Mouse (Mus musculus): Measurements from ENCODE around the gene Tex19.2.

Tex19.2 gene

GRCm38 (mm10) chr11:121118577-121118976, at the start of gene Tex19.2:
Tex19.2 (minus strand) TSS chr11:121118677.
- no peak for DNase-seq

- DNase-seq = no peak
These were observed 45.3 kb upstream of the Tex19.2 start for GRCm38 (mm10) chr11:121163751-121164150.

- no peak for DNase-seq
These were observed 42.3 kb upstream of the Tex19.2 start for GRCm38 (mm10) chr11:121160636-121161346.

DNA sequence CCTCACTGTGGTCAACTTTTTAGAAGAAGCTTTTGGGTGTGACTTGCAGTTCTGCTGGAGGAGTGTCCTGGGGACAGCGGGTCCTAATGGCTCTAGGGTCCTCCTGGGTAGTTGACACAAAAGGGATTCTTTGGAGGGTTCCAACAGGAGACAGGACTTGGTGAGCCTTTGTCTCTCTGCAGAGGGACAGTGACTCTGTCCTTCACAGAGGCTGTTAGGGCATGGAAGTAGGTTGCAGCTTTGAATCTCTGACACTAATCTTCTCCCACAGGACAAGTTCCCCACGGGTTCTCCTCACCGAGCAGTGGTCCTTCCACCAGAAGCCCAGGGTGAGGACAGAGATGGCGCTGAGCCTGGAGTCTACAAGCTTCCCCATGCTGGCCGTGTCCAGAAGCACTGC, 41.5 kb upstream of the Tex19.2 start, which contains the start of gene Uts2r:
Gene Uts2r, plus strand, starts transcription at position 301 of the 400 bp plus-strand sequence.
- DNase-seq = no peak

DNA sequence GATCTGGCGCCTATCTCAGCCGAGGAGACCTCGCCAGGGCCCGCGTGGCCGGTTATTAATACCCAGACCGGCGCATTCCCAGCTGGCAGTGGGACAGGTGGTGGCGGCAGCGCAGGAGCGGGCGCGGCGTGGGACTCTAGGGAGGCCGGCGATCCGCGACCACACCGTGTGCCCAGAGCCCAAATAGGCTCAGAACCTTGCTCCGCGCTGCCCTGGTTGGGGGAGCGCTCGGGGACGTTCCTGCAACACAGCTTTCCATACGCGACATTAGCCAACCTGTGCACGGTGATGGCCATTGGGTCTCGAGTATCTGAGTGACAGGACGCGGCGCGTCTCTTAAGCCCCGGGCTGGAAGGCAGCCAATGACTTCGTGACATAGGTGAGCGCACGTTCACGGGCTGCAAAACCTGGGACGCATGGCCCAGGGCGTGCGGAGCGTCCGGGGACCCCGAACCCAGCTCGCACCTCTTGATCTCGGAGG, 38.0 kb upstream of the Tex19.2 start:
- DNase-seq = peak; percentile 25

DNA sequence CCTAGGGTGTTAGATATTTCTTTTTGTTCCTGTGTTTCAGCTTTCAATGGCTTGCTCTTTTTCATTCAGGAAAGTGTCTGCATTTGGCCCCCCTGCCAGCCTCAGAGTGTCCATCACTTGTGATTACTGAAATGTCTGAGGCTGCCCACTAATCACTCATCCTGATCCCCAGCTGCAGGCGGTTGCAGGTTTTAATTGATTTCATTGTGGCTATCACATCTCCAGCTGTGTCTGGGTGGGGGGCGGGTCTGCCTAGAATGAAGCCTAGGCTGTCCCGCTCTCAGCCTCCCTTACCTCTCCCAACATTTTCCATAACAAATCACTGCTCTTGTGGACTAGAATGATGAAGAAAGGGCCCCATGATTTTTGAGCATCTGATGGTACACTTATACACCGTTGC, 35.7 kb upstream of the Tex19.2 start:
- DNase-seq = no peak

DNA sequence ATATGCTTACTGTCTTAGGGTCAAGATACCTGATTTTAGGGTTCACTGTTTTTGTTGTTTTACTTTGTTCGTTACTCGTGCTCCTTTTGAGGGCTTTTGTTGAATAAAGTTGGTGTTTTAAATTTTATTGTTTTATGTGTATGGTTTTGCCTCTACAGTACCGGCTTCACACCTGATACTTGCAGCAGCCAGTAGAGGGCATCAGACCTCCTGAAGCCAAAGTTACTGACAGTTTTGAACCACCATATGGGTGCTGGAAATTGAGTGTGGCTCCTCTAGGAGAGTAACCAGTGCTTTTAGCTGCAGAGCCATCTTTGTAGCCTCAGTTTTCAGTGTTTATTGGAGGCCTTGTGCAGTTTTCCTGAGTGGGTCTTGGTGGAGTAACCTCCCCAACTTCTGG, 29.7 kb upstream of the Tex19.2 start:
- no peak for DNase-seq

GRCm38 (mm10) chr11:121145865-121146264, 27.4 kb upstream of the Tex19.2 start, which contains the start of gene Tex19.1:
Tex19.1 (plus strand) TSS chr11:121146143.
- no peak for DNase-seq

DNA sequence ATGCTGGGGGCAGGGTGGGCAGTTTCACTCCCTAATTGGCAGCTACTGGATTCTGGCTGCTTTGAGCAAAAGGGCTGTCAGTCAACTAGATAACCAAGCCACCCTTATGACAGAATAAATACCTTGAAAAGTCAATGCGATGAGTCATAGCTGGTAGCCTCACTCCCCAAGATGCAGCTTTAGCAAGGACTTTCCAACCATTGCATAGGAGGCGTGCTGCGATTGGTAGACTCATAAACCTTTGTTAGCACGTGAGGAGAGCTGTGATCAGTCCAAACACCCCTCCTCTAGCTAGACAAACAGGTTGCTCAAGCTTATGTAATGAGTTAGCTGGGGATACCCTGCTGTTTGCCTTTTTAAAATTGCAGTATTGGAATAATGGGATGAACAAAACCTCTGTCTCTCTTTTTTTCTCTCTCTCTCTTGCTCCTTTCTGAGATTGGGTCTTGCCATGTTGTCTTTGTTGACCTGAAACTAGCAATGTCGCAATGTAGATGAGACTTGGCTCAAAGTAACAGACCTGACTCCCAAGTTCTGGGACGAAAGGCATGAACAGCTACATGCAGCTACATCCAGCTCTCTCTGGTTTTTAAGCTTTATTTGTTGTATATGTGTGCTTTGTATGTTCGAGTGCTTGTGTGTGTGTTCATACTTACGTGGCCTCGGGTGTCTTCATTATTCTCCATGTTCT, 25.0 kb upstream of the Tex19.2 start:
- no peak for DNase-seq

DNA sequence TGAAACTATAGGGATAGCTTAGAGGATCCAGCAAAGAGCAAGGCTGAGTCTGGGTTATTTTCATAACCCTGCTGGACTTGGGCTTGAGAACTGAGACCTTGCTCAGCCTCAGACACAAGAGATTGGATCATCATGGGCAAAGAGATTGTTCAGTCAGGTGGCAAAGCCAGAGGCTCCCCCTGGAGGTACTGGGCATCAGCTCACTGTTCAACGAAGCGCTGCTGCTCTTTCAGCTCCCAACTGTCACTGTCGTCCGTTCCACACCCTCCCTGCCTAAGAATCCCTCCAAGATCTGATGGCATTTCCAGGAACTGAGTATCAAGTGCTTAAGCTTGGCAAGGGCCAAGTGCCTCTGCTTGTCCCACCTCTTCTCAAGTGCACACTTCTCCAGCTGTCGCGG, 20.3 kb upstream of the Tex19.2 start:
- no peak for DNase-seq

GRCm38 (mm10) chr11:121137682-121138081, 19.2 kb upstream of the Tex19.2 start:
- DNase-seq = no peak

- no peak for DNase-seq
These were observed 16.1 kb upstream of the Tex19.2 start for GRCm38 (mm10) chr11:121134600-121134999.

DNA sequence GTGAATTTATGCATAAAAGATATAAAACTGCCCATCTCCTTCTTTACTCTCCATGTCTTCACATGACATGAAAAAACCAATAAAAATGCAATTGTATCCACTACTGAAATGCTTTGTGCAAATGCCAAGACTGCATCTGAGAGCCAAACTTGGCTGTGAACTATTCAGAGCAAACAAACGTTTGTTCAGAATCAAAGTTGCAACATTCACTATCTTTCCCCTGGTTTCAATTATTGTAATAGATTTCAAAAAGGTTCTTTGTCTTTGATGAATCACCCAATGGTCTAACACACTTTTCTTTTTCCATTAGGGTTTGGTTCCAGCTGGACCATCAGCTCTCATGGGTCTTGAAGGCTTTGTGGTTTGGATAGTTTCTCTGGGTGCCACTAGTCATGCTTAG, 11.1 kb upstream of the Tex19.2 start:
- DNase-seq = no peak

DNA sequence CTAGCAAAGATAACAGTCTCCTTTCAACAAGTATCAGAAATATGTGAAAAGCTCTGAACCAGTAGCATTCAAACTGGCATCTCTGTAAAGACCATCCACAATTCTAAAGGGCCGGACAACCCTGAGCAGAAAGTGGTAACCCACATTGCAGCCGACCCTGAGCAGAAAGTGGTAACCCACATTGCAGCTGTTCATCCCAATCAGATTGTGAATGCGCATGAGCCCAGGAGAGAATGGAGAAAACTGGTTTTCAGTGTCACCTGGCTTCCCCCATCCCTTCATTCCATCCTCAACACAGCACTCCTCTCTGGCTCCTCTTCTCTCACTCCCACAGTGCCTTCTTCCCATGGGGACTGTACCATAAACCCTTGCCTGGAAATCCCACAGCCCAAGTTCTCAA, 9.0 kb upstream of the Tex19.2 start:
- DNase-seq = no peak

DNA sequence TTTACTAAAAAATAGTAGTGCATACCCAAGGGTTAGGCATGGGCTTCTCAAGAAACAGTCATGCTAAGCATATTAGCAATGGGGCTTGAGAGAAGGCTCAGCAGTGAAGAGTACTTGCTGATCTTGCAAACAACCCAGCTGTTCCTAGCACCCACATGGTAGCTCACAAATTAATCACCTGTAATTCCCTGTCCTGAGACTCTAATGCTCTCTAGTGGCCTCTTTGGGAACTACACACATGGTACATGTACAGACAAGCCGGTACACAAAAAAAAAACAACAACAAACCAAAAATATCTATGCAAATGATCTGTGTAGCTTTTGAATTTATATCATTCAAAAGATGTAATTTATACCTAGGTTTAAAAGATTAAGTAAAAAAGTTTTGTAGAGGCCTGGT, 7.9 kb upstream of the Tex19.2 start:
- peak; percentile 30 for DNase-seq

DNA sequence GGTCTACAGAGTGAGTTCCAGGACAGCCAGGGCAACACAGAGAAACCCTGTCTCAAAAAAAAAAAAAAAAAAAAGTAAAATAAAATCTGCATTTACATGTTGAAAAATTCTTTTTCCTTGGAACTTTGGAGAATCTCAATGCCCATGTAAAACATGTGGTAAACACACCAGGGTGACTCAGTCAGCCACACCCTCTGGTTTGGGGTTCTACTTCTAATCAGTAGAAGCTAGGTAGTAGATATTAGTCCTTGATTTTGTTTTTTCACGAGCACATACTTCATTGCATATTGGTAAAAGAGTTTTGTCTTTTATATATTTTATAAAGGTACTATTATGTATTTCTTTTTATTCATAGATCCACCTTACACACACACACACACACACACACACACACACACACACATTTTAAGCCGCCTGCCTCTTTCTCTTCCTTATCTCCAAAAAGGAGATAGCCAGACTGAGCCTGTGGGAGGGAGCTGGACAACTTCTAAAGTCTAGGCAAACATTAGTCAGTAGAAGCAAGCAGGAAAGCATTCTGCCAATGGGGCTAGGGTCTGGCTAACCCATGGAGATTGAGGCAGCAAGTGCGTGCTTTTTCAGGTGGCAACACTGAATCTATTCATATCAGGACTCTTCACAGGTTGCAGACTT, 7.2 kb upstream of the Tex19.2 start:
- DNase-seq = no peak

GRCm38 (mm10) chr11:121123438-121123837, 5.0 kb upstream of the Tex19.2 start:
- DNase-seq = no peak

- DNase-seq = no peak
These were observed 3.7 kb upstream of the Tex19.2 start for GRCm38 (mm10) chr11:121122024-121122670.

GRCm38 (mm10) chr11:121121151-121121550, 2.7 kb upstream of the Tex19.2 start:
- no peak for DNase-seq

DNA sequence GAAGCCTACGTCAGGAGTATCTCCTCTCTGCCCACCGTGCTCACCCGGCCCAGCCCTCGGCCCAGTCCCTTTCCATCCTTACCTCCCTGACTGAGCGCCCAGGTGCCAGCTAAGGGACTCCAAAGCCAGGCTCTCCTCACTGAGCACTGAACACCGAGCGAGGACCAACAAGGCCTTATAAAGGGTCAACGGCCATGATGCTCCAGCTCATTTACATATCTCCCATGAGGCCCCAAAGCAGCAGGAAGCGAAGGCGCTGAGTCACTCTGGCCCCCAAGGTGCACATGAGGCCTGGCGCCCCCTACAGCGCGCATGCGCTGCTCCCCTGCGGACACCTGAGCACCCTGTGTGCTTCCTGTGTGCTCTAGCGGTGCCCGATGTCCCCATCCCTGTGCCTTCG, 371 bp downstream of the Tex19.2 start:
- DNase-seq = no peak

- no peak for DNase-seq
These were observed 6.2 kb downstream of the Tex19.2 start for GRCm38 (mm10) chr11:121112091-121112775.

- no peak for DNase-seq
These were observed 6.9 kb downstream of the Tex19.2 start for GRCm38 (mm10) chr11:121111601-121112000.

DNA sequence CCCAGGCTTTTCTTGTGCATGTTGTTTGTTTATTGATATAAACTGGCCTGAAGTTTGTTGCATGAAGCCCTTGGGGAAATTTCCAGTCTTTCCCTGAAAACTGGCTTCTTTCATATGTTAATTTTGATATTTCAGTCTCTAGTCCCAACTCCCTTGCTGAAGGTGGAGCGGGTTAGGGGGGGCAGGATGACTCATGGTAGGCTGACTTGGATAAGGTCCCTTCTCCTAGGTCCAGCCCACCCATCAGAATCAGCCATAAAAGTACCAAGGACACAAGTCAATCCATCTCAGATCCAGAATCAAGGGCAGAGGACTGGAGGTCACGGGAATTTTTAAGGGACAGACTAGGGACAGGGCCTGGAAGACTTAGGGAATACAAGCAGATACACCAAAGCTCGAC, 7.4 kb downstream of the Tex19.2 start:
- DNase-seq = no peak
